Mouse (Mus musculus) megakaryocyte, embryonic 14.5 days (primary cell): ENCODE results near the gene Sin3b.

Experiments
- FLI1 ChIP-seq: IDR thresholded peaks from 2 replicates; pipeline ENCODE4 v1.6.1; 2012; ENCODE audit warnings: low read length, inconsistent platforms, mixed read lengths
- GATA1 ChIP-seq: IDR thresholded peaks from 3 replicates; pipeline ENCODE4 v1.6.1; 2012; ENCODE audit warnings: mixed read lengths, low read length, inconsistent platforms, borderline replicate concordance

- no peak for TF ChIP-seq GATA1
- no peak for TF ChIP-seq FLI1
Observed at GRCm38 (mm10) chr8:72720541-72720940, 2.5 kb upstream of the Sin3b start.
